In the genomic region with DNA sequence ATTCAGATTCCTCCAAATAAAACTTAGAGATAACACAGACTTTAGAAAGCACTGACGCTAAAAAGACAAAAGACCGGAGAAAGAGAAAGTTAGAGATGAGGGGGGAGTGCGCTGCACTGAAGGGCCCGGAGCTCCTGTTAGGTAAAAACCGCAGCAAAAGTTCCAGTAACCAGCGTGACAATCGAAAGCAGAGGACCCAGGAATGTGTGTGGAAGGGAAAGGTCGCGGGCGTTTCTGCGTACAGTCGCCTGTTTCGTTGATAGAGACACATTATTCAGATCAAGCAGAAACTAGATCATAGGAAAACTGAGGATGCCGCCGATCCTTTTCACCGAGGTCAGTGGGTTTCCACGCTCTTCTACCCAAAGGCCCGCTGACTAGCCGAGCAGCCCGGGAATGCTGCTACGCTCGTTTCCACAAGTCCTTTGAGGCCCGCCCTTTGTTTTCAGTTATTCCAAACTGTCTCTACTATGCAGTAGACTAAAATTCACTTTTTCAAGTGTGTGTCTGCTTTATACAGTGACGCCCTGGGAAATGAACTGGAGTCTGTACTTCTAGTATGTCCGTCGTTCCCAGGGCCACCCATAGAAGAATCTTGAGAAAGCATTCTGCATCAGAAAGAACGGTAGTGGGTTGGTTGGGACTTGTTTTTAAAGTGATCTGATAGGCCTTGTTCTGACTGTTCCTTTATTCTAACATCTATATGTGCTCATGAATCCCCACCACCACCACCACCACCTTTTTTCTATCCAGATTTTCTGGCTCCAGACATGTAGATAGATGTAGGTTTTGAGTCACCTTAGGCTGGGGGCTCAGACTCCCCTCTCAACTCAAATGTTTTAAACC, we compare ENCODE assay signal across 7 mouse cellular contexts. TPM values are rescaled to one million over a fixed set of nuclear protein-coding genes. Genes with fewer than 3 reads are reported as not detected.
DNase-seq lines count a peak whose midpoint lies in the region; ATAC-seq and TF ChIP-seq lines count a peak whose summit lies in the region.

No protein-coding gene starts in this region.

- ATAC-seq in kidney, embryonic 15.5 days (replicated peaks; ENCODE audit: low FRiP score), result peak; percentile 24

- H3ac ChIP-seq in C2C12 (ENCODE audit: control insufficient read depth, insufficient read length, low read depth), result peak overlapping the region; percentile 76

- DNase-seq in 3134 (ENCODE audit: extremely low read depth, insufficient read length, low spot score), result peak; percentile 65
- DNase-seq in cerebellum, postnatal 14 days, result peak; percentile 57 to 67
- peak; percentile 82 for DNase-seq in heart, embryonic 10.5 days (ENCODE audit: low spot score)
- DNase-seq in lung, postnatal 10 days, result peak; percentile 66
- peak; percentile 57 for DNase-seq in spleen, adult 12 weeks (ENCODE audit: low spot score)

- H3K27me3 ChIP-seq in C2C12 (ENCODE audit: control insufficient read depth, insufficient read depth, insufficient read length), result no peaks in the 10 kb centered on the region
- no peaks in the 10 kb centered on the region for H3K27me3 ChIP-seq in heart, embryonic 10.5 days (ENCODE audit: insufficient read depth, poor library complexity, severe bottlenecking)
- no peaks in the 10 kb centered on the region for H3K27me3 ChIP-seq in kidney, embryonic 15.5 days

- H3K27ac ChIP-seq in heart, embryonic 10.5 days, result peak overlapping the region; percentile 97
- H3K27ac ChIP-seq in kidney, embryonic 15.5 days, result peak overlapping the region; percentile 99

- peak overlapping the region; percentile 39 for H3K4me3 ChIP-seq in C2C12 (ENCODE audit: insufficient read depth, poor library complexity, severe bottlenecking)
- H3K4me3 ChIP-seq in heart, embryonic 10.5 days, result peak overlapping the region; percentile 64
- H3K4me3 ChIP-seq in kidney, embryonic 15.5 days (replicated peaks), result peak overlapping the region; percentile 61

- H3K9me3 ChIP-seq in heart, embryonic 10.5 days, result no peaks in the 10 kb centered on the region
- no peaks in the 10 kb centered on the region for H3K9me3 ChIP-seq in kidney, embryonic 15.5 days (replicated peaks)

- no peak for TF ChIP-seq CTCF in C2C12 (IDR thresholded peaks at IDR 0.05; ENCODE audit: control insufficient read depth, insufficient read depth, insufficient read length)

- peaks cover 32% of the 10 kb centered on the region for H3K4me1 ChIP-seq in heart, embryonic 10.5 days
- peaks cover 44% of the 10 kb centered on the region for H3K4me1 ChIP-seq in kidney, embryonic 15.5 days

- WGBS in heart, embryonic 10.5 days, result 13% methylated on average over 27 of the region's 27 CpGs
- WGBS in kidney, embryonic 15.5 days, result 5% methylated on average over 27 of the region's 27 CpGs

- H3K79me2 ChIP-seq in C2C12 (ENCODE audit: control insufficient read depth, insufficient read depth), result no peaks in the 10 kb centered on the region

- peak overlapping the region; percentile 44 for H3K9ac ChIP-seq in kidney, embryonic 15.5 days

- peak overlapping the region; percentile 81 for H3K4me2 ChIP-seq in kidney, embryonic 15.5 days

- no peaks in the 10 kb centered on the region for H3K36me3 ChIP-seq in C2C12 (ENCODE audit: control insufficient read depth, insufficient read depth)
- H3K36me3 ChIP-seq in heart, embryonic 10.5 days, result no peaks in the 10 kb centered on the region
- H3K36me3 ChIP-seq in kidney, embryonic 15.5 days, result no peaks in the 10 kb centered on the region

- H3K79me3 ChIP-seq in C2C12 (ENCODE audit: low read depth), result no peaks in the 10 kb centered on the region

TF ChIP-seq in C2C12, 6 proteins besides CTCF, POLR2A, EP300 and RAD21:
- TF ChIP-seq MYOD1 (IDR thresholded peaks at IDR 0.05; ENCODE audit: control insufficient read depth, insufficient read length, low read depth), result no peak
- TF ChIP-seq FOSL1 (IDR thresholded peaks at IDR 0.05; ENCODE audit: insufficient read depth, low read length, poor library complexity, severe bottlenecking), result no peak
- TF ChIP-seq MYOG (IDR thresholded peaks at IDR 0.05; ENCODE audit: control insufficient read depth, extremely low read depth, insufficient read length), result no peak
- TF ChIP-seq USF1 (IDR thresholded peaks at IDR 0.05; ENCODE audit: low read depth), result no peak
- TF ChIP-seq CEBPB (IDR thresholded peaks at IDR 0.05; ENCODE audit: low read depth), result no peak
- TF ChIP-seq MAX (IDR thresholded peaks at IDR 0.05), result no peak

RNA-seq across cellular contexts. Expression of gene Hist2h4, which starts 0.7 kb away (rescaled TPM):
- polyA plus RNA-seq in C2C12 (2012; fragmentation: generic; extraction: Trizol), result 0.89 TPM
- polyA plus RNA-seq in heart, embryonic 10.5 days (2016; fragmentation: Nextera tagmentation; extraction: Ambion mirVana), result 2.1 and 2.8 TPM in 2 replicates
- 11.6 and 14.3 TPM in 2 replicates for polyA plus RNA-seq in kidney, embryonic 15.5 days (2015; fragmentation: Nextera tagmentation; extraction: Ambion mirVana)

RNA-seq across cellular contexts. Expression of gene Hist2h3b, which starts 4.7 kb away (rescaled TPM):
- 11.3 TPM for polyA plus RNA-seq in C2C12 (2012; fragmentation: generic; extraction: Trizol)
- polyA plus RNA-seq in heart, embryonic 10.5 days (2016; fragmentation: Nextera tagmentation; extraction: Ambion mirVana), result 17.8 and 25.8 TPM in 2 replicates
- 59.3 and 75.1 TPM in 2 replicates for polyA plus RNA-seq in kidney, embryonic 15.5 days (2015; fragmentation: Nextera tagmentation; extraction: Ambion mirVana)

RNA-seq across cellular contexts. Expression of gene Hist2h2bb, which starts 5.8 kb away (rescaled TPM):
- 3.3 TPM for polyA plus RNA-seq in C2C12 (2012; fragmentation: generic; extraction: Trizol)
- polyA plus RNA-seq in heart, embryonic 10.5 days (2016; fragmentation: Nextera tagmentation; extraction: Ambion mirVana), result 3.8 and 7.7 TPM in 2 replicates
- polyA plus RNA-seq in kidney, embryonic 15.5 days (2015; fragmentation: Nextera tagmentation; extraction: Ambion mirVana), result 12.8 and 17.8 TPM in 2 replicates

RNA-seq across cellular contexts. Expression of gene Hist2h3c1, which starts 17.3 kb away (rescaled TPM):
- polyA plus RNA-seq in C2C12 (2012; fragmentation: generic; extraction: Trizol), result 0.32 TPM
- polyA plus RNA-seq in heart, embryonic 10.5 days (2016; fragmentation: Nextera tagmentation; extraction: Ambion mirVana), result 0.41 and 0.60 TPM in 2 replicates
- polyA plus RNA-seq in kidney, embryonic 15.5 days (2015; fragmentation: Nextera tagmentation; extraction: Ambion mirVana), result 0.55 and 1.2 TPM in 2 replicates

RNA-seq across cellular contexts. Expression of gene Hist2h2aa1, which starts 18.5 kb away (rescaled TPM):
- polyA plus RNA-seq in C2C12 (2012; fragmentation: generic; extraction: Trizol), result not detected
- polyA plus RNA-seq in heart, embryonic 10.5 days (2016; fragmentation: Nextera tagmentation; extraction: Ambion mirVana), result 8.3 and 9.5 TPM in 2 replicates
- 28.0 and 29.7 TPM in 2 replicates for polyA plus RNA-seq in kidney, embryonic 15.5 days (2015; fragmentation: Nextera tagmentation; extraction: Ambion mirVana)

Comparison
In these comparisons a context has a peak if more than half of its experiments do, and no peak if none do; other contexts are left out.
1. Peak in every context shown above with its lines: DNase-seq, ATAC-seq, H3K4me3 ChIP-seq and H3K27ac ChIP-seq.